Mouse (Mus musculus): Measurements from ENCODE around the gene 4930447C04Rik.

Gene 4930447C04Rik

GRCm38 (mm10) chr12:72940071-72940821 is at the start of gene 4930447C04Rik:
Gene 4930447C04Rik (minus strand): TSS chr12:72940774.
- no peak for DNase-seq (ENCODE audit: low read depth)

DNA sequence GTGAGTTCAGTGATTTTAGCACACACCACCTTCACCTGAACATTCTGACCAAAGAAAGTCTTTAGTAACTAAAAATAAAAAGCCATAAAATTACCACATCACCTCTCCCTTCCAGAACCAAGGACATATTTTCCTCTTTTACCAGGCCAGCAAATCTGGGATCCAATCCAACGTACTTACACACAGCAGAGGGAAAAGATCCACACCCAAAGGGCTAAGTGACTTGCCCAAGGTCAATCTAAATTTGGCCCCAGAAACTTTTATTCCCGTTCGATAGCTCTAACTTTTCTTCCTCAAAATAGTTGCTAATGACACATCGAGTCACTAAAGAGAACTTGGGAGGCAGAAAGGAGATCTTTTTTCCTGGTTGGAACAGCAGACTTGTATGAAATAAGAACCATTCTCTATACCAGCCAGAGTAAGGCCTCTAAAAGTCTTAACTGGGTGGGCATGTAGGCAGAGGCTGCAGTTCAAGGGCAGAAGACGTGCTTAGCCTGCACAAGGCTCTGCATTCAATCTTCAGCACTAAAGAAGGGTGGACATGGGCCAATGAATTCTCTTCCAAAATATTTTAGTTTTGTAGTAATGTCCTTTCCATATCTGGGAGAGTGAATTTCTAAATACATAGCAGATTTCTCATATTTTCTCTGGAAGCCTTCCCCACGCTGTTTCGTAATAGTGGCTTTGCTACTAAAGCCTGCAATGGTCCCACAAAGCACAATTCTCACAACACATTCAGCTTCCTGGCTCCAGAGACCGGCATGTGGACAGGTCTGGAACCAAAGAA is 42.7 kb upstream of the 4930447C04Rik start:
- DNase-seq (ENCODE audit: low read depth): peak; percentile 94

DNA sequence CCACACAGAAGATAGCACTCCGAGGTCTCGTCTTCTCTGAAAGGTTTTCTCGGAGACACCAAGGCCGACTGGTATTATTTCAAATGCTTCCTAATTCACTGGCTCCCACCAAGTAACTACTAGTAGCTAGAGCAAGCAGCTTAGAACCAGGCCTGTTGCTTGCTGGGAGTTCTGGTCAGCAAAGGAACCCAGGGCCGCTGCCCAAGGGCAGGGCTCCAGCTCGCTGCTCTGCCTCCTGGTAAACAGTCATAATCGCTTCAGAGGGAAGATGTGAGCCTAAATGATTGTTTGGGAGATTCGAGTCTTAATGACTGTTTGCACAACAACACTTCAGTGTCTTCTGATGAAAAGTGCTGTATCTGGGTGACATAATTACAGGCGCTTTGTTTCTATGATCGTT is 42.0 kb upstream of the 4930447C04Rik start:
- peak; percentile 30 for DNase-seq (ENCODE audit: low read depth)

DNA sequence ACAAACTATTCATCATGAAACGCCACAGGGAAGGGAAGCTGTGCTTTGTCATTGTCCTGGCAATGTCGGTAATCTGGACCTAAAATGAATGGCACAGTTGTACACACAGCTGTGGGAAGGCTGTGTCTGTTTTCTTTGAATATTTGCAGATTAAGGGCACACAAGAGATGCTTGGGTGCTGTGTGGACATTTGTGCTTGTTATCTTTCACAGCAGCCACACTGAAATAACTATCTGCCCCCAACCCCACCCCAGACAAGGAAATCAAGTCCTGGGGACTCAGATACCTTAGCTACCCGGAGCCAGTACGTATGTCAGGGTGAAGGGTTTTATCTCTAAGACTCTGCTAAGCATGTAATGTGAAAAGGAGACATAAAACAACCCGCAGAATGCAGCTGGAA is 38.7 kb upstream of the 4930447C04Rik start:
- DNase-seq (ENCODE audit: low read depth): no peak

GRCm38 (mm10) chr12:72977851-72978250 is 37.3 kb upstream of the 4930447C04Rik start:
- DNase-seq (ENCODE audit: low read depth): peak; percentile 68

GRCm38 (mm10) chr12:72976718-72977117 is 36.1 kb upstream of the 4930447C04Rik start:
- peak; percentile 86 for DNase-seq (ENCODE audit: low read depth)

- no peak for DNase-seq (ENCODE audit: low read depth)
Measured at GRCm38 (mm10) chr12:72976172-72976571, 35.6 kb upstream of the 4930447C04Rik start.

GRCm38 (mm10) chr12:72973161-72973560 is 32.6 kb upstream of the 4930447C04Rik start:
- DNase-seq (ENCODE audit: low read depth): peak; percentile 76

GRCm38 (mm10) chr12:72970620-72971019 is 30.0 kb upstream of the 4930447C04Rik start:
- DNase-seq (ENCODE audit: low read depth): no peak

DNA sequence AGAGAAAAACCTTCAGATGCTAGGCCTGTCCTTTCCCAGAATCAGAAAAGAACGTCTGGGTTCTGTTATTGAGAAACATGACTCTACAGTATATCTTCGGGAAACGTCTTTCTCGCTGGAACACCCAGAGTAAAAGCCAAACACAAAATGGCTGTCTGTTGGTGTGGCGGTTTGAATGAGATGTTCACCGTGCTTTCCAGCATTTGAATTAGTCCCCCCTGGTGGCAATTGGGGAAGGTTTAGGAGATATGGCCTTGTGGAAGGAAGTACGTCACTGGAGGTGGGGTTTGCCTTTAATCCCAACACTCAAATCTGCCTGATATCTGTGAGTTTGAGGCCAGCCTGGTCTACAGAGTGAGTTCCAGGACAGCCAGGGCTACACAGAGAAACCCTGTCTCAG is 27.0 kb upstream of the 4930447C04Rik start:
- no peak for DNase-seq (ENCODE audit: low read depth)

- no peak for DNase-seq (ENCODE audit: low read depth)
Measured at GRCm38 (mm10) chr12:72962761-72963160, 22.2 kb upstream of the 4930447C04Rik start.

DNA sequence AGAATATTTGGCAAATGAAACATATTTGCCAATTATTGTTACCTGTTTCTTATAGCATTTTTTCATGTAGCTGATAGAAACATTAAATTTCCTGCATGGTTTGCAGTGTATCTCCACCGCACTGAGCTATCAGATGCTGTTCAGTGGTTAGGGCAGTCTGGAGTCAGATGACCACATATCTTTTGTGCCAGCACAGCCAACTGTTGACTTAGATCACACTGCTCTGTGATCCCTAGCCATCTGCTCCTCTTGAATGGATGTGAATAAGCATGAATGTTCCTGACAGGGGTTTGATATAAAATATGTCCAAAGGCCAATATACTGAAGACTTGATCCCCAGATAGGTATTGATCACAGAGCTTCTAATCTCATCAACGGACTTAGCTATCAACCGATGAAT is 17.9 kb upstream of the 4930447C04Rik start:
- DNase-seq (ENCODE audit: low read depth): no peak

GRCm38 (mm10) chr12:72957829-72958424 is 17.4 kb upstream of the 4930447C04Rik start:
- no peak for DNase-seq (ENCODE audit: low read depth)

DNA sequence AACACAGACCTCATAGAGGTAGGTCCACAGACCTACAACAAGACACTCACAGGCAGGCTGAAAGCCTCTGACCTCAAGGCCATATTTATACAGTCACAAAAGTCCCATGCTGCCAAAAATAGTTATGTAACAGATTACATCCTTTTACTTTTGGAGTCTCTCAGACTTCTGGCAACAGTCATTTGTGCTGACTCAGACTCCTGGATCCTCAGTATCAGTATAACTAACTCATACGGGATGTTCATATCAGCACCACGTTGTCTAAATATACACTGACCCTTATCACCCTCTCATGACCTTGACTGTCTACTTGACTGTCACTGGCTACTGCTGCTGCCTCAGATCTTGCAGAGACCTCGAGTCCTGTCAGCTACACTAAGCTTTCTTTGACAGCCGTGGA is 14.3 kb upstream of the 4930447C04Rik start:
- DNase-seq (ENCODE audit: low read depth): peak; percentile 25

GRCm38 (mm10) chr12:72953858-72954257 is 13.3 kb upstream of the 4930447C04Rik start:
- no peak for DNase-seq (ENCODE audit: low read depth)

DNA sequence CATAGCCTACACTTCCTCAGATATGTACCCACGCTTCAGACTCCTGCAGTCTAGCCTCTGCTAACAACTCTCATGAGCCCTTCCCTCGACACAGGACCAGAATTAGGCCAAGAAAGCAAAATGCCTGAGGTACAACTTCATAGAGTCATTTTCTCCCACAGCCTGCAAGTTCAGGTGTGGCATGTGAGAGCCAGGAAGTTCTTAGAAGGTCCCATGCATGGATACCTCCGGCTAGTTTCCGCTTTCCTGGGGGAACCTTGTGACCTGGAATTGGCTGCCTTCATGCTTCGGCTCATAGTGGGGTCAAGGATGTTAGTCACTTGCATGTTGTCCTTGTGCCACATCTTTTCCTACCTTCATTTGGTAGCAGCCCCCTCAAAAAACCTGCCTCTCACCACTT is 12.5 kb upstream of the 4930447C04Rik start:
- no peak for DNase-seq (ENCODE audit: low read depth)

GRCm38 (mm10) chr12:72947335-72947734 is 6.8 kb upstream of the 4930447C04Rik start:
- DNase-seq (ENCODE audit: low read depth): no peak

DNA sequence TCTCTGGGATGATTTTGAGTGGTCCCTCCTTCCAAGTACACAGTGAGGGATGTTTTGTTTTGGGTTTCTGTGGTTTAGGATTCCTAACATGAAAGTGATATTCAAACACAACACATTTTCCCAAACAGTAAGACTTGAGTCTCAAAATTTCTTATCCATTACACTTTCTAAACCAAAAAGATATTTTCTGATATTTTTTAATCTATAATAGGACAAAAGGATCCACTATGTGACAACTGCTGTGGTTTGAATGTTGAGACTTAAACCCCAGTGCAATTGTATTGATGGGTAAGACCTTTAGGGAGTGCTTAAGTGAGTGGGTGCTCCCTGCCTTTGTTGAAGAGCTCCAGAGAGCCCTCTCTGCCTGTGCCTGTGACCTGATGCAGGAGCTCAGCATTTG is 6.2 kb upstream of the 4930447C04Rik start:
- no peak for DNase-seq (ENCODE audit: low read depth)

DNA sequence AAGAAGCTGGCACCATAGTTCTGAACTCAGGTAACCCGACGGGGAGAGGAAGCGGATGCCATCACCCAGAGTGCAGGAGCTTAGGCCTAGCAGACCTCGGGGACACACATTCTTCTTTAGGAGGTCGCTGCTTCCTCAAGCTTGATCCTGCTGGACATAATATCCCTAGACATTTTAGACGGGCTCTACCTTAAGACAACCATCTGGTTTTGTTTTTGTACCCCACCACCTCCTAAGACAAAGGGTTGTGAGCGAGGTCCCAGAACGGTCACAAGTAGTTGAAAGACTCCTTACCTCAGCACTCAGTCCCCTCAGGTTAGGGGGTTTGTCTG is 5.5 kb upstream of the 4930447C04Rik start:
- no peak for DNase-seq (ENCODE audit: low read depth)

GRCm38 (mm10) chr12:72945301-72946063 is 4.9 kb upstream of the 4930447C04Rik start:
- no peak for DNase-seq (ENCODE audit: low read depth)

DNA sequence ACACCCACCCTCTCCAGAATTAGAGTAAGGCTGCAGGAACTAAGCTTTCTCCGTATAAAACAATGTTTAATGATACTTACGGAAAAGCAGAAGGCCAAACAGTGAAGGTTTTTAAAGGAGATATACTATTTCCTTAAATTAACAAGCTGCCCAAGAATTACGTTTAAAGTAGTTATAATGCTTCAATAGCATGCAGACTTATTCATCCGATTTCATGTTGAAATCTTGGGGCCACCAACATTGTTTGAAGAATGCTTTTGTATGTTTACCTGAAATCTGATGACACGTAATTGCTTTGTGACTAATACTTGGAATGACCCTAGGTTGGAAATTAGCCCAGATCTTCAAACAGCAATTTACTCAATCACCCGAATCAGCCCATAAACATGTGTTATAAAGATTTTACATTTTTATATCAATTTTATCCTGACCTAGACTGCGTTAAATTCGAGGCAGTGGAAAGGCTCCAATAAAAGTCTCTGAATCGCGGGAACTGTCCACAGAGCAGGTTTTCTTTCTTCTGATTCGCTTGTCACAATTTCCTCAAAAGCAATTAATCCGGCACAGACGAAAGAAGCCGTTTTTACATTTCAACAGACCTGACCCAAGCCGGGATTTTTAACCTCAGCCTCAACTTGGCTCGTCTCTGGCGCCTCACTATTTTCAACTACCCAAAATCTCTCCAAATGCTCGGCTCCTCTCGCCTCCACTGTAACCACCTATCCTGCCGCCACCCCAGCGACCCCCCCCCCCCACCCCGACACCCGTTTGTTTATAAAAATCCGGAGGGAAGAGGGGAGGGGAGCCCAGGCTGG is 4.0 kb upstream of the 4930447C04Rik start:
- no peak for DNase-seq (ENCODE audit: low read depth)
